Mouse (Mus musculus): ENCODE data around the gene Arhgef3.

DNA sequence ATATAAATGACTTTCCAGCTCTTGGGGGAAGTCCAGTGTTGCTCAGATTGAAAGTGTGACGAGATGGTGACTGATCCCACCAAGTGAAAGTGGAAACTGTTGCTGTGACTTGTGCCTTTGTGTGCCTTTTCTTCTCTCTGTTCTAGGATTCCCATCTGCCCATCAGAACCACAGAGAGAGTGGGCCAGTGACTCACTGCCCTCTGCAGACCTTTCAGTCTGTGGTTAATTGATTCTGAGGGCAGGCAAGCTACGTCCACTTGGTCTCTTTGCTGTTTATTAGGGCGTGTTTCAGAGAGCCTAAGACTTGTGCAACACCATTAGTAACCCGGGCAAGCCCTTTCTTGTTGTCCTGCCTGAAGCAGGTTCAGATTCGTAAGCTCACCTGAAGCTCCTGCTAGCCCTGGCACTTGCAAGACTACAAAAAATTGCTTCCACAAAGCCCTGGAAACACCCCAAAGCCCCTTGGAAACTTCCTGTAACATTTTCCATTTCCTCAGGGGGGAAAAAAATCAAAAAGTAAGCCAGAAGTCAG is 261.5 kb downstream of the Arhgef3 start:
- TF ChIP-seq POLR2A (IDR thresholded peaks at IDR 0.05; ENCODE audit: low read depth, low read length) (no peak), CTCF (conservative IDR thresholded peaks at IDR 0.05; ENCODE audit: insufficient read depth, insufficient read length, low read depth, low read length) (no peak; the same call in 1 of the 2 replicates)
